Mouse (Mus musculus) kidney, embryonic 14.5 days (tissue): ENCODE data around the gene B4galnt4. TPM values are rescaled to one million over a fixed set of nuclear protein-coding genes. Genes with fewer than 3 reads are reported as not detected.

Experiments
- ATAC-seq: fragments of 200-750 bp; cut with Nextera tagmentation; 2 replicates; pipeline ENCODE4 v1.8.0; 2017; ENCODE audit warnings: moderate number of reproducible peaks, mild to moderate bottlenecking, moderate TSS enrichment, moderate library complexity; ENCODE audit not compliant: low FRiP score, low TSS enrichment
- H3K27ac ChIP-seq: fragments of 300-500 bp; sonication (generic); 2 replicates; pipeline ENCODE4 v1.5.1; 2014; ENCODE audit warnings: low read depth, mild to moderate bottlenecking, low read length, moderate library complexity, mixed read lengths
- H3K27me3 ChIP-seq: fragments of 300-500 bp; sonication (generic); 2 replicates; pipeline ENCODE4 v1.6.1; 2014; ENCODE audit warnings: mild to moderate bottlenecking, low read length; ENCODE audit not compliant: control insufficient read depth, insufficient read depth
- H3K36me3 ChIP-seq: fragments of 300-500 bp; sonication (generic); 2 replicates; pipeline ENCODE4 v1.6.1; 2014; ENCODE audit warnings: low read length, mixed read lengths; ENCODE audit not compliant: control insufficient read depth, insufficient read depth
- H3K4me1 ChIP-seq: fragments of 300-500 bp; sonication (generic); 2 replicates; pipeline ENCODE4 v1.6.1; 2014; ENCODE audit warnings: low read length, mixed read lengths; ENCODE audit not compliant: control insufficient read depth, insufficient read depth
- H3K4me2 ChIP-seq: fragments of 300-500 bp; sonication (generic); replicated peaks from 2 replicates; pipeline ENCODE4 v1.6.1; 2014; ENCODE audit warnings: low read depth, mild to moderate bottlenecking, low read length
- H3K4me3 ChIP-seq: fragments of 300-500 bp; sonication (generic); 2 replicates; pipeline ENCODE4 v1.5.1; 2014; ENCODE audit warnings: mild to moderate bottlenecking, low read length
- H3K9ac ChIP-seq: fragments of 300-500 bp; sonication (generic); 2 replicates; pipeline ENCODE4 v1.6.1; 2014; ENCODE audit warnings: low read depth, mild to moderate bottlenecking, low read length, moderate library complexity
- H3K9me3 ChIP-seq: fragments of 300-500 bp; sonication (generic); 2 replicates; pipeline ENCODE4 v1.6.1; 2016; ENCODE audit warnings: low read length; ENCODE audit not compliant: control insufficient read depth
- WGBS: fragments of 180-500 bp; shearing (Covaris S2); extraction: QIAGEN DNeasy Blood & Tissue Kit; methylation state at CpG from one replicate; pipeline ENCODE4 v1.1.7; 2014; 5-methylcytosine and 5-hydroxymethylcytosine counted together
- polyA plus RNA-seq: library from polyadenylated mRNA; unstranded; fragments of >200 nt; fragmentation: Nextera tagmentation; extraction: Ambion mirVana; gene quantifications from 2 replicates; pipeline ENCODE4 v1.2.1, GENCODE M21; 2014

The B4galnt4 gene
- polyA plus RNA-seq, 1 experiment from 2014 or later: 13.7 TPM

- H3K4me1 ChIP-seq: 0 out of 2 replicates have a peak, but pooled peaks cover 3% of the 10 kb centered on the region
- H3K9me3 ChIP-seq: no peaks in the 10 kb centered on the region
- H3K27me3 ChIP-seq: no peaks in the 10 kb centered on the region
- no peaks in the 10 kb centered on the region for H3K36me3 ChIP-seq
- ATAC-seq: no peak
- 82% methylated on average over 5 of the region's 5 CpGs for WGBS
- H3K4me3 ChIP-seq: no peak overlapping the region
- no peak overlapping the region for H3K9ac ChIP-seq
- no peak overlapping the region for H3K27ac ChIP-seq
- no peak overlapping the region for H3K4me2 ChIP-seq
Observed at GRCm38 (mm10) chr7:141121051-141121531, 60.2 kb downstream of the B4galnt4 start.

Other genes with a start within 250 kb of the B4galnt4 start
- gene Zfp941, start 238.9 kb upstream of the B4galnt4 start, polyA plus RNA-seq: 1.4 and 2.1 TPM in 2 replicates
- gene Urah, start 226.1 kb upstream of the B4galnt4 start, polyA plus RNA-seq: 0.85 TPM in 1 of 2 replicates, not detected in the other
- not detected in 2 replicates for gene Scgb1c1, start 215.6 kb upstream of the B4galnt4 start, polyA plus RNA-seq
- not detected in 2 replicates for gene Odf3, start 213.3 kb upstream of the B4galnt4 start, polyA plus RNA-seq
- gene Gm45785, start 204.8 kb upstream of the B4galnt4 start, polyA plus RNA-seq: not detected in 2 replicates
- 40.8 and 49.4 TPM in 2 replicates for gene Ric8a, start 204.1 kb upstream of the B4galnt4 start, polyA plus RNA-seq
- 38.6 and 41.7 TPM in 2 replicates for gene Bet1l, start 203.5 kb upstream of the B4galnt4 start, polyA plus RNA-seq
- gene Psmd13, start 179.1 kb upstream of the B4galnt4 start, polyA plus RNA-seq: 148 and 226 TPM in 2 replicates
- 22.8 and 26.2 TPM in 2 replicates for gene Sirt3, start 178.8 kb upstream of the B4galnt4 start, polyA plus RNA-seq
- not detected in 2 replicates for gene Cox8b, start 160.7 kb upstream of the B4galnt4 start, polyA plus RNA-seq
- 0.17 and 0.61 TPM in 2 replicates for gene Nlrp6, start 140.2 kb upstream of the B4galnt4 start, polyA plus RNA-seq
- gene Pgghg, start 119.7 kb upstream of the B4galnt4 start, polyA plus RNA-seq: 15.9 and 20.5 TPM in 2 replicates
- 2.2 and 2.6 TPM in 2 replicates for gene Ifitm5, start 110.8 kb upstream of the B4galnt4 start, polyA plus RNA-seq
- not detected in 2 replicates for gene Gm45717, start 105.2 kb upstream of the B4galnt4 start, polyA plus RNA-seq
- gene Ifitm2, start 105.1 kb upstream of the B4galnt4 start, polyA plus RNA-seq: 1,039 and 1,151 TPM in 2 replicates
- 54.4 and 61.4 TPM in 2 replicates for gene Ifitm1, start 93.9 kb upstream of the B4galnt4 start, polyA plus RNA-seq
- 154 and 166 TPM in 2 replicates for gene Ifitm3, start 50.3 kb upstream of the B4galnt4 start, polyA plus RNA-seq
- gene Ifitm6, start 43.2 kb upstream of the B4galnt4 start, polyA plus RNA-seq: 0.84 and 1.6 TPM in 2 replicates
- not detected in 2 replicates for gene Gm17387, start 32.0 kb upstream of the B4galnt4 start, polyA plus RNA-seq
- 4.0 and 4.3 TPM in 2 replicates for gene Pkp3, start 17.1 kb downstream of the B4galnt4 start, polyA plus RNA-seq
- gene Sigirr, start 39.5 kb downstream of the B4galnt4 start, polyA plus RNA-seq: 9.5 and 11.7 TPM in 2 replicates
- 3.0 and 4.4 TPM in 2 replicates for gene Ano9, start 56.7 kb downstream of the B4galnt4 start, polyA plus RNA-seq
- gene Ptdss2, start 61.3 kb downstream of the B4galnt4 start, polyA plus RNA-seq: 58.4 and 63.1 TPM in 2 replicates
- gene Rnh1, start 111.8 kb downstream of the B4galnt4 start, polyA plus RNA-seq: 116 and 122 TPM in 2 replicates
- 97.2 and 97.8 TPM in 2 replicates for gene Hras, start 132.9 kb downstream of the B4galnt4 start, polyA plus RNA-seq
- gene Lrrc56, start 133.1 kb downstream of the B4galnt4 start, polyA plus RNA-seq: 6.7 and 9.5 TPM in 2 replicates
- gene Lmntd2, start 153.0 kb downstream of the B4galnt4 start, polyA plus RNA-seq: 3.3 and 3.4 TPM in 2 replicates
- 52.0 and 52.9 TPM in 2 replicates for gene Rassf7, start 154.8 kb downstream of the B4galnt4 start, polyA plus RNA-seq
- gene Phrf1, start 167.7 kb downstream of the B4galnt4 start, polyA plus RNA-seq: 48.5 and 82.6 TPM in 2 replicates
- gene Irf7, start 205.4 kb downstream of the B4galnt4 start, polyA plus RNA-seq: 2.4 and 2.7 TPM in 2 replicates
- gene Cdhr5, start 215.7 kb downstream of the B4galnt4 start, polyA plus RNA-seq: 1.7 and 3.5 TPM in 2 replicates
- gene Sct, start 218.0 kb downstream of the B4galnt4 start, polyA plus RNA-seq: 40.2 and 58.1 TPM in 2 replicates
- 1.4 and 1.6 TPM in 2 replicates for gene Drd4, start 230.9 kb downstream of the B4galnt4 start, polyA plus RNA-seq